Comparison of ENCODE assay signal across 11 mouse cellular contexts in the genomic region with DNA sequence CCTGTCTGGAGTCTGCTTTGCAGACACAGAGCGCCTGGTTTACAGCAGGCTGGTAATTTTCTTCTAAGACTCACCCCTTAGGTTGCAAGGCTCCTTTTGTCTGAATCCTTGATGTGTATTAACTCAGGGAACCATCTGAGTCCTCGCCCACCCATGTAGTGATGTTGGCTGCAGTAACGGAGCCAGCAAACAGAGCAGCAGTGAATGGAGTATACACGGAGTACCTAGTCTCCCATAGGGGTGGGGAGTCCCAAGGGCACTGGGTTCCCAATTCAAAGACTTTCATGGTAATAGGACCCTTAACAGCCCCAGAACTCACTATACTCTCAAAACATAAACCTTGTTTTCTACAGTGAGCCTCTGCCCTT.
DNase-seq lines count a peak whose midpoint lies in the region; ATAC-seq and TF ChIP-seq lines count a peak whose summit lies in the region.
"Had no signal": no experiment of that assay in that cellular context is flagged by ENCODE, and none has a peak within 500 bp of the region (broad histone marks: within the 10 kb centered on the region; RNA-seq: fewer than 3 reads in every experiment).

No protein-coding gene starts in this region.

- no peaks in the 10 kb centered on the region for H3K9me3 ChIP-seq in forebrain, embryonic 11.5 days (ENCODE audit: control insufficient read depth, low read length)
- H3K9me3 ChIP-seq in forebrain, embryonic 16.5 days (ENCODE audit: control insufficient read depth, low read length): no peaks in the 10 kb centered on the region
- no peaks in the 10 kb centered on the region for H3K9me3 ChIP-seq in hindbrain, embryonic 12.5 days (replicated peaks)
- no peaks in the 10 kb centered on the region for H3K9me3 ChIP-seq in hindbrain, embryonic 16.5 days (ENCODE audit: control insufficient read depth, low read length)
- H3K9me3 ChIP-seq in stomach, embryonic 14.5 days (ENCODE audit: control insufficient read depth, low read depth, low read length): no peaks in the 10 kb centered on the region
- H3K9me3 ChIP-seq in stomach, postnatal 0 days (ENCODE audit: control insufficient read depth, low read length): no peaks in the 10 kb centered on the region
- H3K9me3 ChIP-seq: liver, embryonic 13.5 days had no signal

- H3K4me2 ChIP-seq in forebrain, embryonic 11.5 days (ENCODE audit: low read depth, low read length, severe bottlenecking): no peak overlapping the region
- H3K4me2 ChIP-seq in forebrain, embryonic 16.5 days (ENCODE audit: low read length): no peak overlapping the region; the same call in 1 of the 2 replicates
- no peak overlapping the region for H3K4me2 ChIP-seq in hindbrain, embryonic 12.5 days (replicated peaks)
- no peak overlapping the region; the same call in 1 of the 2 replicates for H3K4me2 ChIP-seq in hindbrain, embryonic 16.5 days (ENCODE audit: low read length)
- H3K4me2 ChIP-seq in stomach, embryonic 14.5 days (replicated peaks; ENCODE audit: low read depth, low read length): no peak overlapping the region
- H3K4me2 ChIP-seq in stomach, postnatal 0 days (replicated peaks; ENCODE audit: low read depth): no peak overlapping the region
- H3K4me2 ChIP-seq: liver, embryonic 13.5 days had no signal

- H3K4me3 ChIP-seq in forebrain, embryonic 11.5 days (ENCODE audit: low read depth, low read length): no peak overlapping the region
- H3K4me3 ChIP-seq in forebrain, embryonic 16.5 days (replicated peaks; ENCODE audit: low read length): no peak overlapping the region
- H3K4me3 ChIP-seq in hindbrain, embryonic 12.5 days: no peak overlapping the region
- H3K4me3 ChIP-seq in hindbrain, embryonic 16.5 days (ENCODE audit: low read length): no peak overlapping the region
- H3K4me3 ChIP-seq in stomach, embryonic 14.5 days (ENCODE audit: low read depth, low read length): no peak overlapping the region
- no peak overlapping the region for H3K4me3 ChIP-seq in stomach, postnatal 0 days (ENCODE audit: low read depth, low read length)
- no peak overlapping the region for H3K4me3 ChIP-seq in gastrocnemius, adult 2 months
- H3K4me3 ChIP-seq: liver, embryonic 13.5 days had no signal

- H3K4me1 ChIP-seq in forebrain, embryonic 11.5 days (replicated peaks; ENCODE audit: control insufficient read depth, insufficient read depth, low read length): peaks cover 19% of the 10 kb centered on the region
- H3K4me1 ChIP-seq in forebrain, embryonic 16.5 days (replicated peaks; ENCODE audit: control insufficient read depth, insufficient read depth, low read length): peaks cover 24% of the 10 kb centered on the region
- H3K4me1 ChIP-seq in hindbrain, embryonic 12.5 days: peaks cover 22% of the 10 kb centered on the region
- H3K4me1 ChIP-seq in hindbrain, embryonic 16.5 days (ENCODE audit: control insufficient read depth, insufficient read depth, low read depth, low read length): peaks cover 26% of the 10 kb centered on the region
- H3K4me1 ChIP-seq in stomach, embryonic 14.5 days (ENCODE audit: control insufficient read depth, insufficient read depth, low read length): no peaks in the 10 kb centered on the region
- H3K4me1 ChIP-seq in stomach, postnatal 0 days (replicated peaks; ENCODE audit: control insufficient read depth, insufficient read depth): no peaks in the 10 kb centered on the region
- H3K4me1 ChIP-seq: liver, embryonic 13.5 days had no signal

- no peak for DNase-seq in forebrain, embryonic 11.5 days (ENCODE audit: low spot score)
- no peak for DNase-seq in stomach, postnatal 0 days (ENCODE audit: low spot score)
- no peak for DNase-seq in cerebellum, adult 11 months
- DNase-seq in gastrocnemius, adult 2 months: no peak
- DNase-seq: liver, embryonic 13.5 days; thymus, postnatal 14 days had no signal

- ATAC-seq in forebrain, embryonic 11.5 days (replicated peaks; ENCODE audit: low FRiP score): peak; percentile 15; the same call in 1 of the 2 replicates
- ATAC-seq in forebrain, embryonic 16.5 days: no peak
- peak; percentile 57; the same call in 1 of the 2 replicates for ATAC-seq in hindbrain, embryonic 12.5 days (ENCODE audit: low FRiP score)
- no peak for ATAC-seq in hindbrain, embryonic 16.5 days
- peak; percentile 23; the same call in 1 of the 2 replicates for ATAC-seq in stomach, embryonic 14.5 days (ENCODE audit: insufficient number of reproducible peaks, insufficient read depth, low FRiP score, low read depth)
- ATAC-seq in stomach, postnatal 0 days (ENCODE audit: low FRiP score, low TSS enrichment): no peak
- ATAC-seq: inflammation-experienced regulatory T-cells, adult 6 months had no signal

- 72% methylated on average over 4 of the region's 4 CpGs for WGBS in forebrain, embryonic 11.5 days
- 13% methylated on average over 4 of the region's 4 CpGs for WGBS in forebrain, embryonic 16.5 days
- 59% methylated on average over 4 of the region's 4 CpGs for WGBS in hindbrain, embryonic 12.5 days
- 35% methylated on average over 4 of the region's 4 CpGs for WGBS in hindbrain, embryonic 16.5 days
- 57% methylated on average over 4 of the region's 4 CpGs for WGBS in stomach, embryonic 14.5 days
- 58% methylated on average over 4 of the region's 4 CpGs for WGBS in stomach, postnatal 0 days

- H3K27me3 ChIP-seq in forebrain, embryonic 11.5 days (ENCODE audit: control insufficient read depth, insufficient read depth, low read length): peaks cover 2% of the 10 kb centered on the region; the same call in 1 of the 2 replicates
- H3K27me3 ChIP-seq in forebrain, embryonic 16.5 days (replicated peaks; ENCODE audit: control insufficient read depth, insufficient read depth, low read length): no peaks in the 10 kb centered on the region
- H3K27me3 ChIP-seq in hindbrain, embryonic 12.5 days: peaks cover 10% of the 10 kb centered on the region; the same call in 1 of the 2 replicates
- 0 out of 2 replicates have a peak, but pooled peaks cover 2% of the 10 kb centered on the region for H3K27me3 ChIP-seq in hindbrain, embryonic 16.5 days (replicated peaks; ENCODE audit: control insufficient read depth, insufficient read depth, low read length)
- H3K27me3 ChIP-seq in stomach, embryonic 14.5 days (ENCODE audit: control insufficient read depth, insufficient read depth, low read length): no peaks in the 10 kb centered on the region
- H3K27me3 ChIP-seq in stomach, postnatal 0 days (ENCODE audit: control insufficient read depth, insufficient read depth, low read length): no peaks in the 10 kb centered on the region
- H3K27me3 ChIP-seq: liver, embryonic 13.5 days had no signal

- TF ChIP-seq CTCF in stomach, postnatal 0 days (IDR thresholded peaks at IDR 0.05; ENCODE audit: low read depth): no peak
- no peak for TF ChIP-seq CTCF in gastrocnemius, adult 2 months (IDR thresholded peaks at IDR 0.05)

- TF ChIP-seq EP300 in stomach, postnatal 0 days (optimal IDR thresholded peaks at IDR 0.05): no peak

- H3K9ac ChIP-seq in forebrain, embryonic 11.5 days (ENCODE audit: low read length): no peak overlapping the region
- no peak overlapping the region for H3K9ac ChIP-seq in forebrain, embryonic 16.5 days (replicated peaks; ENCODE audit: low read depth, low read length)
- H3K9ac ChIP-seq in hindbrain, embryonic 12.5 days: no peak overlapping the region
- no peak overlapping the region for H3K9ac ChIP-seq in hindbrain, embryonic 16.5 days (ENCODE audit: low read depth, low read length)
- no peak overlapping the region for H3K9ac ChIP-seq in stomach, embryonic 14.5 days (replicated peaks; ENCODE audit: low read depth, low read length)
- H3K9ac ChIP-seq in stomach, postnatal 0 days (ENCODE audit: low read length): no peak overlapping the region
- H3K9ac ChIP-seq: liver, embryonic 13.5 days had no signal

- no peak overlapping the region for H3K27ac ChIP-seq in forebrain, embryonic 11.5 days (ENCODE audit: low read depth, low read length)
- H3K27ac ChIP-seq in forebrain, embryonic 16.5 days (ENCODE audit: low read length): no peak overlapping the region
- no peak overlapping the region for H3K27ac ChIP-seq in hindbrain, embryonic 12.5 days
- H3K27ac ChIP-seq in hindbrain, embryonic 16.5 days (ENCODE audit: low read depth, low read length): no peak overlapping the region
- H3K27ac ChIP-seq in stomach, embryonic 14.5 days (ENCODE audit: low read length): no peak overlapping the region
- no peak overlapping the region for H3K27ac ChIP-seq in stomach, postnatal 0 days (replicated peaks)
- no peak overlapping the region for H3K27ac ChIP-seq in gastrocnemius, adult 2 months
- H3K27ac ChIP-seq: liver, embryonic 13.5 days had no signal

- intact Hi-C loops in gastrocnemius, adult 2 months (cut with DNase I): no loop called here

- no peaks in the 10 kb centered on the region for H3K36me3 ChIP-seq in forebrain, embryonic 11.5 days (ENCODE audit: control insufficient read depth, insufficient read depth, low read length)
- H3K36me3 ChIP-seq in forebrain, embryonic 16.5 days (ENCODE audit: control insufficient read depth, insufficient read depth): no peaks in the 10 kb centered on the region
- no peaks in the 10 kb centered on the region for H3K36me3 ChIP-seq in hindbrain, embryonic 12.5 days
- H3K36me3 ChIP-seq in hindbrain, embryonic 16.5 days (ENCODE audit: control insufficient read depth, insufficient read depth, low read length): no peaks in the 10 kb centered on the region
- no peaks in the 10 kb centered on the region for H3K36me3 ChIP-seq in stomach, embryonic 14.5 days (ENCODE audit: control insufficient read depth, insufficient read depth, low read length)
- no peaks in the 10 kb centered on the region for H3K36me3 ChIP-seq in stomach, postnatal 0 days (ENCODE audit: control insufficient read depth, insufficient read depth, low read length)
- H3K36me3 ChIP-seq: liver, embryonic 13.5 days had no signal

Comparison
In these comparisons a context has a peak if more than half of its experiments do, and no peak if none do; other contexts are left out.
1. ATAC-seq: peak in forebrain, embryonic 11.5 days (single experiment), hindbrain, embryonic 12.5 days (single experiment) and stomach, embryonic 14.5 days (single experiment); none in forebrain, embryonic 16.5 days (single experiment), hindbrain, embryonic 16.5 days (single experiment) and stomach, postnatal 0 days (single experiment).